Mouse (Mus musculus) midbrain, embryonic 14.5 days (tissue): ENCODE measurements around the gene Majin. TPM values are rescaled to one million over a fixed set of nuclear protein-coding genes. Genes with fewer than 3 reads are reported as not detected.
A peak's percentile ranks its signal among the peaks of the same experiment; 100 is the strongest.

Experiments used
- ATAC-seq: fragments of 200-750 bp; cut with Nextera tagmentation; 2 replicates; pipeline ENCODE4 v1.8.0; 2017; ENCODE audit warnings: moderate number of reproducible peaks, moderate library complexity; ENCODE audit not compliant: low FRiP score, low TSS enrichment
- DNase-seq: peaks from one replicate; pipeline ENCODE4 v3.0.0-alpha.2; 2015
- H3K27ac ChIP-seq: fragments of 300-500 bp; sonication (generic); replicated peaks from 2 replicates; pipeline ENCODE4 v1.5.1; 2014; ENCODE audit warnings: mild to moderate bottlenecking, low read depth, low read length, moderate library complexity
- H3K27me3 ChIP-seq: fragments of 300-500 bp; sonication (generic); 2 replicates; pipeline ENCODE4 v1.6.1; 2014; ENCODE audit warnings: low read length, control low read depth, mixed read lengths; ENCODE audit not compliant: control insufficient read depth, insufficient read depth
- H3K36me3 ChIP-seq: fragments of 300-500 bp; sonication (generic); 2 replicates; pipeline ENCODE4 v1.6.1; 2014; ENCODE audit warnings: low read length, control low read depth; ENCODE audit not compliant: control insufficient read depth, insufficient read depth
- H3K4me1 ChIP-seq: fragments of 300-500 bp; sonication (generic); 2 replicates; pipeline ENCODE4 v1.6.1; 2014; ENCODE audit warnings: mild to moderate bottlenecking, antibody characterized with exemption, low read length, control low read depth; ENCODE audit not compliant: control insufficient read depth, insufficient read depth
- H3K4me2 ChIP-seq: fragments of 300-500 bp; sonication (generic); 2 replicates; pipeline ENCODE4 v1.6.1; 2014; ENCODE audit warnings: mild to moderate bottlenecking, low read length, moderate library complexity
- H3K4me3 ChIP-seq: fragments of 300-500 bp; sonication (generic); replicated peaks from 2 replicates; pipeline ENCODE4 v1.5.1; 2014; ENCODE audit warnings: low read depth, low read length
- H3K9ac ChIP-seq: fragments of 300-500 bp; sonication (generic); replicated peaks from 2 replicates; pipeline ENCODE4 v1.6.1; 2014; ENCODE audit warnings: mild to moderate bottlenecking, low read length, moderate library complexity
- H3K9me3 ChIP-seq: fragments of 300-500 bp; sonication (generic); 2 replicates; pipeline ENCODE4 v1.6.1; 2016; ENCODE audit warnings: low read length, control low read depth, mixed read lengths; ENCODE audit not compliant: control insufficient read depth
- WGBS: fragments of 180-500 bp; shearing (Covaris S2); extraction: QIAGEN DNeasy Blood & Tissue Kit; methylation state at CpG from one replicate; pipeline ENCODE4 v1.1.7; 2014; 5-methylcytosine and 5-hydroxymethylcytosine counted together
- polyA plus RNA-seq: library from polyadenylated mRNA; unstranded; fragments of >200 nt; fragmentation: Nextera tagmentation; extraction: Ambion mirVana; gene quantifications from 2 replicates; pipeline ENCODE4 v1.2.1, GENCODE M21; 2014

The Majin gene
- polyA plus RNA-seq, result not detected in 2 replicates

- H3K27ac ChIP-seq, result no peak within 1 kb of the TSS
- H3K9me3 ChIP-seq, result no peaks in the 10 kb centered on the region
- no peaks in the 10 kb centered on the region for H3K27me3 ChIP-seq
- H3K9ac ChIP-seq, result no peak within 1 kb of the TSS
- WGBS, result 92% methylated on average over 23 of the region's 23 CpGs
- ATAC-seq, result no peak
- no peak within 1 kb of the TSS for H3K4me2 ChIP-seq
- no peak for DNase-seq
- H3K36me3 ChIP-seq, result no peaks in the 10 kb centered on the region
- H3K4me3 ChIP-seq, result no peak within 1 kb of the TSS
- H3K4me1 ChIP-seq, result no peaks in the 10 kb centered on the region
Measured at GRCm38 (mm10) chr19:6184131-6184530, at the start of gene Majin. Gene Majin (plus strand): TSS chr19:6184388.

DNA sequence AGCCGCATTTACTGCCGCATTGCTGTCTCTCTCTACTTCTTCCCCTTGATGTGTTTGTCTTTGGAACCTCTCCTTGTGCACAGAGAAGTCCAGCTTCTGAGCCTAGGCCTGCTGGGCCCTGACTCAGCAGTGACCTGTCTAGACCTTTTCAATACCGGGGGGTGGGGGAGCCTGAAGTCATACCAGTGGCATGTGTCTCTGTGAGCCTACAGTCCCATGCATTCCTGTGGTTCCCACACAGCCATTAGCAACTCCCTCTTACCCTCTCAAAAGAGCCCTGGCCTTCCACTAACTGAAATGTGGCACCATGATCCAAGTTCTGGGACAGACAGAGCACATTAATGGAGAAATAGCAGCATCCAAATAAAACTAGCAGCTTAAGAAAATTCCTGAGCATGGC lies 47.8 kb upstream of the Majin start:
- Histone ChIP-seq H3K4me2 (no peak overlapping the region), H3K36me3 (peaks cover 42% of the 10 kb centered on the region), H3K9me3 (no peaks in the 10 kb centered on the region), H3K4me1 (peaks cover 11% of the 10 kb centered on the region), H3K27ac (no peak overlapping the region), H3K4me3 (no peak overlapping the region), H3K27me3 (no peaks in the 10 kb centered on the region), H3K9ac (no peak overlapping the region)
- DNase-seq, result no peak
- 88% methylated on average over 3 of the region's 3 CpGs for WGBS
- ATAC-seq, result no peak

- peaks cover 31% of the 10 kb centered on the region for H3K36me3 ChIP-seq
- H3K9me3 ChIP-seq, result no peaks in the 10 kb centered on the region
- H3K27ac ChIP-seq, result no peak overlapping the region
- no peak for DNase-seq
- peak overlapping the region; percentile 80 for H3K4me2 ChIP-seq
- peaks cover 11% of the 10 kb centered on the region for H3K4me1 ChIP-seq
- WGBS, result 97% methylated on average over 6 of the region's 6 CpGs
- H3K27me3 ChIP-seq, result no peaks in the 10 kb centered on the region
- peak overlapping the region; percentile 53 for H3K4me3 ChIP-seq
- ATAC-seq, result no peak
- peak overlapping the region; percentile 83 for H3K9ac ChIP-seq
Measured at GRCm38 (mm10) chr19:6139701-6140100, 44.5 kb upstream of the Majin start.

GRCm38 (mm10) chr19:6140374-6140677 lies 43.9 kb upstream of the Majin start:
- WGBS, result 9% methylated on average over 16 of the region's 16 CpGs
- Histone ChIP-seq H3K9me3 (no peaks in the 10 kb centered on the region), H3K27me3 (no peaks in the 10 kb centered on the region), H3K4me3 (peak overlapping the region; percentile 53), H3K4me2 (peak overlapping the region; percentile 80), H3K36me3 (peaks cover 24% of the 10 kb centered on the region), H3K9ac (peak overlapping the region; percentile 83), H3K4me1 (peaks cover 11% of the 10 kb centered on the region), H3K27ac (peak overlapping the region; percentile 98)
- ATAC-seq, result no peak
- DNase-seq, result no peak

DNA sequence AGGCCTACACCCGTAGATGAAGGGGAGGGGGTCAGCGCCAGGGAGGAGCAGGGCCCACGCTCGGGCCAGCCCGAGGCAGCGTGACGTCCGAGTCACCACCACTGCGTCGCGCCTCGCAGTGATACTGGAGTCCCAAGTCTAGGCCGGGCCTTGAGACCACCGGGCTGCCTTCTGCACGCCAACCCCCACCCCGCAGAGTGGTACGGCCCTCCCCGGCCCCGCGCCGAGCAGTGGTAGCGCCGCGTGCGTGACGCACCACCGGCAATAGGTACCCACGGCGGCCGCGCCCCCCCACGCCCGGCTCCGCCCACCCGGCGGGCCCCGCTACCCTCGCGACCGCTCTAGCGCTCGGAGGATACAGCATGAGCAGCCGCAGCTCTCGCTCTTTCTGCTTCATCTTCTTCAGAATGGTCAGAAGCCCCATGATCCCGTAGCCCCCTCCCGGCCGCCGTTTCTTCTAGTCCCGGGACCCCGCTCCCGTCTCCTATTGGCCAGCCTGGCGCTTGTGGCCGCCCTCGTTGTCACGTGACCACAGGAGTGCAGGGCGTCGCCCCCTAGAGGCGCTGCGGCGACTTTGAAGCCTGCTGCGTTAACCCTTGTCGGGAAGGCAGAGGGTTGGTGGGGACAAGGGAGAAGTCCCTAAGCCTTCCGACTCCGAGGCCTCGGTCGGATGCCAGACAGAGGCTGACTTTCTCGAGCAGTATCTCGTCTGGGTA lies 43.4 kb upstream of the Majin start, which contains the start of gene Batf2:
Gene Batf2 (plus strand): TSS at position 306 of the 716 bp plus-strand sequence.
- Histone ChIP-seq H3K9me3 (no peaks in the 10 kb centered on the region), H3K4me1 (peaks cover 11% of the 10 kb centered on the region), H3K36me3 (peaks cover 19% of the 10 kb centered on the region), H3K9ac (peak within 1 kb of the TSS; percentile 83), H3K27ac (peak within 1 kb of the TSS; percentile 98), H3K4me2 (peak within 1 kb of the TSS; percentile 80), H3K27me3 (no peaks in the 10 kb centered on the region), H3K4me3 (peak within 1 kb of the TSS; percentile 53)
- ATAC-seq, result peak; percentile 93
- under 1% methylated on average over 68 of the region's 68 CpGs for WGBS
- DNase-seq, result peak; percentile 98

DNA sequence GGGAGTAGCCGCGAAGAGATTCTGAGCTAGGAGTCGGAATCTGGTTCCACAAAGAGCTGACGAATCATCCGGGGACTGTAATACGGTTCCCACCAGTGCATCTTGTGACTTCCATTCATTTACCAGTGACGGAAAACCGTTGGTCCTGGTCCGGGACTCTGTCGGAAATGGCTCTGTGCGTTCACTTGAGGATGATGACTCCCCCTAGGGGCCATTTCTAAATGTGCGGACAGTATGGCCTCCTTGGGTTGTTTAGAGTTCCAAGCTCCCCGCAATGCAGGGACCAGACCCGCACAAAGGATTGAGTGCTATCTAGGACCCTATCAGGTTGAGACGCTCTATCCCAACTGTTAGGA lies 42.8 kb upstream of the Majin start, which contains the start of gene Arl2:
Gene Arl2 (minus strand): TSS at position 155 of the 356 bp plus-strand sequence.
- peak; percentile 94 for DNase-seq

DNA sequence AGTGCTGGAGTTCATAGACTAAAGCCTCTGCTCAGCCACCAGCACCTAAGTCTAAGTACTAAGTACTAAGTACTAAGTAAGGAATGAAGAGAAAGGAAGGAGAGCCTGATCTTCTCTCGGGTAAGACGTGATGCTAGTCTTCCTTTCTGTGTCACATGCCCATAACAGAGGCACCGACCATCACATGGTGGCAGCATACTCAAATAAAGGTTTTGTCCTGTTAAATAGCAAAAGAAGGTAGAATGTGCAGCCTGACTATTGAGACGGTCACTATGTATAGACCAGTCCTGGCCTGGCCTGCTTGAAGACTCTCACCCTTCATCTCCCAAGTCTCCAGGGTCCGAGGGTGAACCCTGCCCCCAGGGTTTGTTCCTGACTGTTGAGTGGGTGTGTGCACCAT lies 39.3 kb upstream of the Majin start:
- Histone ChIP-seq H3K4me1 (peaks cover 6% of the 10 kb centered on the region), H3K4me2 (no peak overlapping the region), H3K4me3 (no peak overlapping the region), H3K36me3 (no peaks in the 10 kb centered on the region), H3K9me3 (no peaks in the 10 kb centered on the region), H3K27ac (no peak overlapping the region), H3K9ac (no peak overlapping the region), H3K27me3 (no peaks in the 10 kb centered on the region)
- 83% methylated on average over 5 of the region's 5 CpGs for WGBS
- ATAC-seq (no peak), DNase-seq (no peak)

More for the DNA sequence above, 42.8 kb upstream of the Majin start, which contains the start of gene Arl2:
- H3K9me3 ChIP-seq, result no peaks in the 10 kb centered on the region
- no peaks in the 10 kb centered on the region for H3K27me3 ChIP-seq
- peaks cover 11% of the 10 kb centered on the region for H3K4me1 ChIP-seq
- peak within 1 kb of the TSS; percentile 80 for H3K4me2 ChIP-seq
- peaks cover 14% of the 10 kb centered on the region for H3K36me3 ChIP-seq
- peak within 1 kb of the TSS; percentile 83 for H3K9ac ChIP-seq
- ATAC-seq, result peak; percentile 81
- H3K27ac ChIP-seq, result peak within 1 kb of the TSS; percentile 98
- under 1% methylated on average over 15 of the region's 15 CpGs for WGBS
- H3K4me3 ChIP-seq, result peak within 1 kb of the TSS; percentile 53

DNA sequence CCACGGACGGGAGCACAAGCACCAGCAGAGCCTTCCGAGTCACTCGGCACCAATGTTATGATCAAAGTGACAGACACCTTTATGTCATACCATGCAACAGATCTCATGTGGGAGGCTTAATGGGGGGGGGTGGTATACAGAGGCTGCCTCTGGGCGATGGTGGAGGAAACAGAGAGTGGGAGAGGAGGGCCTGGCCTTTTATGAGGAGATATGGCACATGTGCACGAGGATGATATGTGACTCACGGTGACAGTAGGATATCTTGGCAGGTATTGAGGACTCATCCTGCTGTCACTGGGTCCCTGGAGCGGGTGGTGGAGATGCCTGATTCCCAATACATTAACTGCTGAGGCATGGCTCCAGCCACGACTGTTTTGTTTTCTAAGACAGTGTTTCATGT lies 29.0 kb upstream of the Majin start:
- Histone ChIP-seq H3K27ac (no peak overlapping the region), H3K36me3 (no peaks in the 10 kb centered on the region), H3K4me3 (no peak overlapping the region), H3K4me2 (no peak overlapping the region), H3K9ac (no peak overlapping the region), H3K9me3 (no peaks in the 10 kb centered on the region), H3K4me1 (no peaks in the 10 kb centered on the region), H3K27me3 (no peaks in the 10 kb centered on the region)
- 89% methylated on average over 9 of the region's 9 CpGs for WGBS
- ATAC-seq (no peak), DNase-seq (no peak)

DNA sequence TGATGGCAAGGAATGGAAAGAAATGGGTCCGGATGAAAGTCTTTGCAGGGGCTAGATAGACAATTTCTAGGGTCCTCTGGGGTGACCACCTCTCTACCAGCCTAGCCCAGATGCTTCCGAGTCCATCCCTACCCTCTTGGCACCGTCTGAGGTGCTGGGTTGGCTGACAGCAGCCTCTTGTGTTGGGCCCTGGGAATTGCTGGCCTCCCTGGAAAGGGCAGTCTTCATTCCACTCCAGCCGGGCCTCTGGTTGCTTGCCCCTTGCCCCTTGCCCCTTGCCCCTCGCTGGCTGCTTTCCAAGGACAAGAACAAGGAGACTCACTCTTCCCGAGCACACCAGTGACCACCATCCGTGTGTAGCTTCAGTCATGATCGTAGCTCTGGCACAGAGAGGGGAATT lies 27.8 kb upstream of the Majin start:
- ATAC-seq (no peak), DNase-seq (no peak)
- H3K9ac ChIP-seq, result no peak overlapping the region
- no peaks in the 10 kb centered on the region for H3K27me3 ChIP-seq
- no peak overlapping the region for H3K4me2 ChIP-seq
- no peak overlapping the region for H3K4me3 ChIP-seq
- H3K36me3 ChIP-seq, result no peaks in the 10 kb centered on the region
- no peaks in the 10 kb centered on the region for H3K4me1 ChIP-seq
- H3K27ac ChIP-seq, result no peak overlapping the region
- no peaks in the 10 kb centered on the region for H3K9me3 ChIP-seq
- WGBS, result 74% methylated on average over 8 of the region's 8 CpGs
